Mouse (Mus musculus) ES-E14 (cell line): ENCODE results near the gene Serpine2.

Experiments used
- CHD2 ChIP-seq: IDR thresholded peaks from 2 replicates; pipeline ENCODE4 v1.6.1; 2014; ENCODE audit warnings: mild to moderate bottlenecking, low read depth, low read length, inconsistent platforms
- HCFC1 ChIP-seq: IDR thresholded peaks from 2 replicates; pipeline ENCODE4 v1.6.1; 2012; ENCODE audit warnings: low read length, inconsistent platforms, borderline replicate concordance; ENCODE audit not compliant: insufficient read depth
- MAFK ChIP-seq: IDR thresholded peaks from 2 replicates; pipeline ENCODE4 v1.6.1; 2014; ENCODE audit warnings: mild to moderate bottlenecking, low read depth, low read length, inconsistent platforms; ENCODE audit not compliant: insufficient read depth
- ZC3H11A ChIP-seq: IDR thresholded peaks from 2 replicates; pipeline ENCODE4 v1.6.1; 2012; ENCODE audit warnings: low read depth, mild to moderate bottlenecking, inconsistent platforms, low read length, borderline replicate concordance

DNA sequence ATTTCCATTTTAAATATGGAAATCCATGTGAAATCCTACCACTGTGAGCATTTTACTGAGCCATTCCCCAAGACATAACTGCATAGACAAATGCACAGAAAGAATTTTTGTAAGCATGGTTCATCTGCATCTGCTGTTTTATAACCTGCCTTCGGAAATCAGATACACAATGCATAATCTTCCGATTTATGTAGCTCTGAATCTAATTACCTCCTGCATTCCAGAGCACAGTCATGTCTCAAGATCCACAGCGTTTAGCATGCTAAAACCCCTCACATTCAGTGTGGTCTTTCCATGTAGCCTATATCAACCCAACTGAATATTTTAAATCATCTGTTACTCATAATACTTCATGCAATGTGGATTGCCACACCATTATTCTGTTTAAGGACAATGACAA is 51.5 kb downstream of the Serpine2 start:
- TF ChIP-seq MAFK (no peak), ZC3H11A (no peak), CHD2 (no peak), HCFC1 (no peak)
